Mouse (Mus musculus): ENCODE data around the gene Dag1. TPM values are rescaled to one million over a fixed set of nuclear protein-coding genes. Genes with fewer than 3 reads are reported as not detected.

The Dag1 gene
- polyA plus RNA-seq, 1 experiment from 2014 or later, result 163 TPM

GRCm38 (mm10) chr9:108262494-108263049 lies 1.2 kb downstream of the Dag1 start:
- Histone ChIP-seq H3K27me3 (ENCODE audit: insufficient read depth, low read length) (no peaks in the 10 kb centered on the region), H3K27ac (ENCODE audit: low read length) (peak overlapping the region; percentile 94), H3K4me1 (ENCODE audit: insufficient read depth, low read length) (peaks cover 33% of the 10 kb centered on the region), H3K36me3 (ENCODE audit: insufficient read depth, low read length) (no peaks in the 10 kb centered on the region), H3K9me3 (ENCODE audit: low read length) (no peaks in the 10 kb centered on the region), H3K4me2 (replicated peaks; ENCODE audit: low read depth, low read length) (peak overlapping the region; percentile 66), H3K9ac (replicated peaks; ENCODE audit: low read length) (peak overlapping the region; percentile 93), H3K4me3 (ENCODE audit: low read length) (peak overlapping the region; percentile 91)
- ATAC-seq (ENCODE audit: low FRiP score, low TSS enrichment), result no peak
- 31% methylated on average over 11 of the region's 11 CpGs for WGBS

GRCm38 (mm10) chr9:108261865-108262264 lies 1.9 kb downstream of the Dag1 start:
- Histone ChIP-seq H3K4me1 (ENCODE audit: insufficient read depth, low read length) (peaks cover 33% of the 10 kb centered on the region), H3K4me3 (ENCODE audit: low read length) (peak overlapping the region; percentile 91), H3K27me3 (ENCODE audit: insufficient read depth, low read length) (no peaks in the 10 kb centered on the region), H3K9ac (replicated peaks; ENCODE audit: low read length) (peak overlapping the region; percentile 93), H3K4me2 (replicated peaks; ENCODE audit: low read depth, low read length) (peak overlapping the region; percentile 66), H3K36me3 (ENCODE audit: insufficient read depth, low read length) (no peaks in the 10 kb centered on the region), H3K9me3 (ENCODE audit: low read length) (no peaks in the 10 kb centered on the region), H3K27ac (ENCODE audit: low read length) (peak overlapping the region; percentile 94)
- WGBS, result 49% methylated on average over 7 of the region's 7 CpGs
- no peak for ATAC-seq (ENCODE audit: low FRiP score, low TSS enrichment)

GRCm38 (mm10) chr9:108260526-108260925 lies 3.2 kb downstream of the Dag1 start:
- H3K9me3 ChIP-seq (ENCODE audit: low read length), result no peaks in the 10 kb centered on the region
- H3K4me2 ChIP-seq (replicated peaks; ENCODE audit: low read depth, low read length), result 0 out of 2 replicates have a peak overlapping the region, but pooled peaks have one; percentile 66
- ATAC-seq (ENCODE audit: low FRiP score, low TSS enrichment), result no peak
- no peaks in the 10 kb centered on the region for H3K36me3 ChIP-seq (ENCODE audit: insufficient read depth, low read length)
- H3K4me1 ChIP-seq (ENCODE audit: insufficient read depth, low read length), result peaks cover 33% of the 10 kb centered on the region
- H3K27me3 ChIP-seq (ENCODE audit: insufficient read depth, low read length), result no peaks in the 10 kb centered on the region
- no peak overlapping the region for H3K27ac ChIP-seq (ENCODE audit: low read length)
- no peak overlapping the region for H3K9ac ChIP-seq (replicated peaks; ENCODE audit: low read length)
- WGBS, result 85% methylated on average over 4 of the region's 4 CpGs
- no peak overlapping the region for H3K4me3 ChIP-seq (ENCODE audit: low read length)

GRCm38 (mm10) chr9:108252766-108253165 lies 11.0 kb downstream of the Dag1 start:
- Histone ChIP-seq H3K4me2 (replicated peaks; ENCODE audit: low read depth, low read length) (no peak overlapping the region), H3K4me1 (ENCODE audit: insufficient read depth, low read length) (no peaks in the 10 kb centered on the region), H3K27me3 (ENCODE audit: insufficient read depth, low read length) (no peaks in the 10 kb centered on the region), H3K36me3 (ENCODE audit: insufficient read depth, low read length) (peaks cover 18% of the 10 kb centered on the region), H3K27ac (ENCODE audit: low read length) (no peak overlapping the region), H3K9ac (replicated peaks; ENCODE audit: low read length) (no peak overlapping the region), H3K9me3 (ENCODE audit: low read length) (no peaks in the 10 kb centered on the region), H3K4me3 (ENCODE audit: low read length) (no peak overlapping the region)
- no peak for ATAC-seq (ENCODE audit: low FRiP score, low TSS enrichment)
- 98% methylated on average over 7 of the region's 7 CpGs for WGBS

- Histone ChIP-seq H3K27me3 (ENCODE audit: insufficient read depth, low read length) (no peaks in the 10 kb centered on the region), H3K27ac (ENCODE audit: low read length) (no peak overlapping the region), H3K4me1 (ENCODE audit: insufficient read depth, low read length) (no peaks in the 10 kb centered on the region), H3K36me3 (ENCODE audit: insufficient read depth, low read length) (peaks cover 18% of the 10 kb centered on the region), H3K9me3 (ENCODE audit: low read length) (no peaks in the 10 kb centered on the region), H3K4me3 (ENCODE audit: low read length) (no peak overlapping the region), H3K4me2 (replicated peaks; ENCODE audit: low read depth, low read length) (no peak overlapping the region), H3K9ac (replicated peaks; ENCODE audit: low read length) (no peak overlapping the region)
- WGBS, result 96% methylated on average over 6 of the region's 6 CpGs
- no peak for ATAC-seq (ENCODE audit: low FRiP score, low TSS enrichment)
Measured at GRCm38 (mm10) chr9:108251877-108252276, 11.9 kb downstream of the Dag1 start.

- peaks cover 22% of the 10 kb centered on the region for H3K36me3 ChIP-seq (ENCODE audit: insufficient read depth, low read length)
Measured at GRCm38 (mm10) chr9:108248957-108249356, 14.8 kb downstream of the Dag1 start.

GRCm38 (mm10) chr9:108244984-108245383 lies 18.8 kb downstream of the Dag1 start:
- peaks cover 15% of the 10 kb centered on the region for H3K36me3 ChIP-seq (ENCODE audit: insufficient read depth, low read length)
- H3K27ac ChIP-seq (ENCODE audit: low read length), result no peak overlapping the region
- H3K9me3 ChIP-seq (ENCODE audit: low read length), result no peaks in the 10 kb centered on the region
- no peak overlapping the region for H3K4me3 ChIP-seq (ENCODE audit: low read length)
- 64% methylated on average over 3 of the region's 3 CpGs for WGBS
- no peak for ATAC-seq (ENCODE audit: low FRiP score, low TSS enrichment)
- no peak overlapping the region for H3K9ac ChIP-seq (replicated peaks; ENCODE audit: low read length)
- H3K4me1 ChIP-seq (ENCODE audit: insufficient read depth, low read length), result peaks cover 4% of the 10 kb centered on the region
- H3K4me2 ChIP-seq (replicated peaks; ENCODE audit: low read depth, low read length), result no peak overlapping the region
- no peaks in the 10 kb centered on the region for H3K27me3 ChIP-seq (ENCODE audit: insufficient read depth, low read length)

More at GRCm38 (mm10) chr9:108248957-108249356, 14.8 kb downstream of the Dag1 start:
- WGBS, result 44% methylated on average over 5 of the region's 5 CpGs
- ATAC-seq (ENCODE audit: low FRiP score, low TSS enrichment), result no peak
- H3K27ac ChIP-seq (ENCODE audit: low read length), result no peak overlapping the region
- no peak overlapping the region for H3K9ac ChIP-seq (replicated peaks; ENCODE audit: low read length)
- H3K4me2 ChIP-seq (replicated peaks; ENCODE audit: low read depth, low read length), result no peak overlapping the region
- H3K9me3 ChIP-seq (ENCODE audit: low read length), result no peaks in the 10 kb centered on the region
- no peak overlapping the region for H3K4me3 ChIP-seq (ENCODE audit: low read length)
- no peaks in the 10 kb centered on the region for H3K27me3 ChIP-seq (ENCODE audit: insufficient read depth, low read length)
- no peaks in the 10 kb centered on the region for H3K4me1 ChIP-seq (ENCODE audit: insufficient read depth, low read length)

- H3K4me2 ChIP-seq (replicated peaks; ENCODE audit: low read depth, low read length), result no peak overlapping the region
- WGBS, result 92% methylated on average over 3 of the region's 3 CpGs
- ATAC-seq (ENCODE audit: low FRiP score, low TSS enrichment), result no peak
Measured at GRCm38 (mm10) chr9:108244540-108244939, 19.2 kb downstream of the Dag1 start.

GRCm38 (mm10) chr9:108239951-108240350 lies 23.8 kb downstream of the Dag1 start:
- H3K36me3 ChIP-seq (ENCODE audit: insufficient read depth, low read length), result peaks cover 3% of the 10 kb centered on the region; the same call in 1 of the 2 replicates
- no peaks in the 10 kb centered on the region for H3K27me3 ChIP-seq (ENCODE audit: insufficient read depth, low read length)
- H3K9ac ChIP-seq (replicated peaks; ENCODE audit: low read length), result no peak overlapping the region
- H3K4me2 ChIP-seq (replicated peaks; ENCODE audit: low read depth, low read length), result no peak overlapping the region
- ATAC-seq (ENCODE audit: low FRiP score, low TSS enrichment), result no peak
- peaks cover 41% of the 10 kb centered on the region for H3K4me1 ChIP-seq (ENCODE audit: insufficient read depth, low read length)
- peak overlapping the region; percentile 82 for H3K27ac ChIP-seq (ENCODE audit: low read length)
- WGBS, result 40% methylated on average over 5 of the region's 5 CpGs
- no peak overlapping the region for H3K4me3 ChIP-seq (ENCODE audit: low read length)
- no peaks in the 10 kb centered on the region for H3K9me3 ChIP-seq (ENCODE audit: low read length)

More at GRCm38 (mm10) chr9:108244540-108244939, 19.2 kb downstream of the Dag1 start:
- Histone ChIP-seq H3K27ac (ENCODE audit: low read length) (no peak overlapping the region), H3K4me3 (ENCODE audit: low read length) (no peak overlapping the region), H3K36me3 (ENCODE audit: insufficient read depth, low read length) (peaks cover 15% of the 10 kb centered on the region), H3K9ac (replicated peaks; ENCODE audit: low read length) (no peak overlapping the region), H3K27me3 (ENCODE audit: insufficient read depth, low read length) (no peaks in the 10 kb centered on the region), H3K9me3 (ENCODE audit: low read length) (no peaks in the 10 kb centered on the region), H3K4me1 (ENCODE audit: insufficient read depth, low read length) (peaks cover 8% of the 10 kb centered on the region)

GRCm38 (mm10) chr9:108238831-108239230 lies 24.9 kb downstream of the Dag1 start:
- Histone ChIP-seq H3K27me3 (ENCODE audit: insufficient read depth, low read length) (no peaks in the 10 kb centered on the region), H3K4me2 (replicated peaks; ENCODE audit: low read depth, low read length) (no peak overlapping the region; the same call in 1 of the 2 replicates)
- peak; percentile 80 for ATAC-seq (ENCODE audit: low FRiP score, low TSS enrichment)

More at GRCm38 (mm10) chr9:108238831-108239230, 24.9 kb downstream of the Dag1 start:
- Histone ChIP-seq H3K27ac (ENCODE audit: low read length) (peak overlapping the region; percentile 82), H3K4me3 (ENCODE audit: low read length) (no peak overlapping the region), H3K4me1 (ENCODE audit: insufficient read depth, low read length) (peaks cover 44% of the 10 kb centered on the region), H3K36me3 (ENCODE audit: insufficient read depth, low read length) (peaks cover 3% of the 10 kb centered on the region; the same call in 1 of the 2 replicates), H3K9me3 (ENCODE audit: low read length) (no peaks in the 10 kb centered on the region), H3K9ac (replicated peaks; ENCODE audit: low read length) (no peak overlapping the region)
- 44% methylated on average over 3 of the region's 3 CpGs for WGBS

Data from kidney, embryonic 16.5 days (tissue).